Mouse (Mus musculus): ENCODE results near the gene Ulk3. TPM values are rescaled to one million over a fixed set of nuclear protein-coding genes. Genes with fewer than 3 reads are reported as not detected.

Ulk3 gene
- polyA plus RNA-seq, 1 experiment from 2014 or later: 8.0 TPM

DNA sequence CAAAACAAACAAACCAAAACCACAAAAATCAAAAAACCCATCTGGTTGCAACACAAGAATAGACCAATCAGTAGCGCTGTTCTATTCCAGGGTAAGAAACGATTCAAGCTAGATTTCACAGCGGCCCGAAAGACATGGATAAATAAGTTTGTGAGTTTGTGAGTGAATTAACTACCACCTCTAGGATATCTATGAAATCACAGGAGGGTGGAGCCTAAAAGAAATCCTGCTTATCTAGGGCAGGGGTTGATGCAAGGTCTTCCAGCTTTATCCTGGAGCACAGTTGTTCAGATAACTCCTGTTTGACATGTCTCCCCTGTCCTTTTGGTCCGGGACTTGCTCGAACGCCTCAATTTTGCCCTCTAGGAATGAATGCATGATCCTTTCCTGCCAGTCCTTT is 29.0 kb upstream of the Ulk3 start:
- Histone ChIP-seq H3K36me3 (ENCODE audit: insufficient read depth) (no peaks in the 10 kb centered on the region), H3K4me3 (ENCODE audit: low read depth, low read length) (peak overlapping the region; percentile 63), H3K9me3 (ENCODE audit: low read depth, low read length) (no peaks in the 10 kb centered on the region), H3K4me2 (peak overlapping the region; percentile 92), H3K27ac (ENCODE audit: low read depth) (peak overlapping the region; percentile 58; the same call in 1 of the 2 replicates), H3K9ac (peak overlapping the region; percentile 69), H3K4me1 (ENCODE audit: insufficient read depth) (peaks cover 7% of the 10 kb centered on the region), H3K27me3 (ENCODE audit: insufficient read depth, low read length) (no peaks in the 10 kb centered on the region)
- ATAC-seq (ENCODE audit: insufficient read depth): no peak
- no peak for TF ChIP-seq CTCF (IDR thresholded peaks at IDR 0.05; ENCODE audit: low read depth)
- no peak for DNase-seq
- 26% methylated on average over 7 of the region's 7 CpGs for WGBS

DNA sequence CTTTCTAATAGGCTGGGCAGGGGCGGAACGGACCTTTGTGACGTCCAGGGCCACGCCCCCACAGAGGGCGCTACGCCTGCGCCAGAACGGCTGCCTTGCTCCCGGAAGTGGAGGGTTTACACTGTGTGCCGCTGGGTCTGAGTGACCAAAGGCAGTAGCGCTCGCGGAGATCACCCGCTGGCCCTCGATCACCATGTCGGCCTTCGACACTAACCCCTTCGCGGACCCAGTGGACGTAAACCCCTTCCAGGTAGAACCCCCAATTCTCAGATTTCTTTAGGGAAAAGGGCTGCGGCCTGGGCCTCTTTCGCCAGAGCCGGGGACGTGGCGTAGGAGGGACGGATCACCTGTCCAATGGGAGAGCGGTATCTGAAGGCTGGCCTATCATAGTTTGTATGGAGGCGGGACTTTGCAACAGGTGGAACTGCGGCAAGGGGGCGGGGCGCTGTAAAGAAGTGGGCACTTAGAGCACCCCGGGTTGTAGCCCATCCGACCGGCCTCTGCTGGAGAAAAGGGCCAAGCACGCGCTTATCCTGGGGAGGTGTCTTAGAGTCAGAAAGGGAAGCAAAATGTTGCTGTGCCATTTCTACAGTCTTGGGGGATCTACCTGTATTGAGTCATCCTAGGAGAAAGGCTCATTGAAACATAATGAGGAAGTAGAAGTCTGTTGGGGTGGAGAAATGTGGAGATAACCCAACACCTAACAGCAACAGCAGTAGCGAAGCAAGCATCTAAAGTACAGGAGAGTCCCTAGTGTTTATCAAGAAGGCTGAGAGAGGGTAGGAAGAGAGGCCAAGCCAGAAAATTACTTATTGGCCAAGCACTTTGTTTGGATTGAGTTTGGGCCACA is 28.2 kb upstream of the Ulk3 start, which contains the start of gene Scamp2:
Gene Scamp2, plus strand, starts transcription at position 83 of the 850 bp plus-strand sequence.
- Histone ChIP-seq H3K4me1 (ENCODE audit: insufficient read depth) (peaks cover 7% of the 10 kb centered on the region), H3K4me2 (peak within 1 kb of the TSS; percentile 92), H3K27me3 (ENCODE audit: insufficient read depth, low read length) (no peaks in the 10 kb centered on the region), H3K9ac (peak within 1 kb of the TSS; percentile 69), H3K36me3 (ENCODE audit: insufficient read depth) (no peaks in the 10 kb centered on the region), H3K9me3 (ENCODE audit: low read depth, low read length) (no peaks in the 10 kb centered on the region), H3K27ac (ENCODE audit: low read depth) (peak within 1 kb of the TSS; percentile 58), H3K4me3 (ENCODE audit: low read depth, low read length) (peak within 1 kb of the TSS; percentile 63)
- peak; percentile 100 for ATAC-seq (ENCODE audit: insufficient read depth)
- peak; percentile 96 for DNase-seq
- WGBS: under 1% methylated on average over 37 of the region's 37 CpGs
- TF ChIP-seq CTCF (IDR thresholded peaks at IDR 0.05; ENCODE audit: low read depth): peak; percentile 27; the same call in 1 of the 2 replicates

DNA sequence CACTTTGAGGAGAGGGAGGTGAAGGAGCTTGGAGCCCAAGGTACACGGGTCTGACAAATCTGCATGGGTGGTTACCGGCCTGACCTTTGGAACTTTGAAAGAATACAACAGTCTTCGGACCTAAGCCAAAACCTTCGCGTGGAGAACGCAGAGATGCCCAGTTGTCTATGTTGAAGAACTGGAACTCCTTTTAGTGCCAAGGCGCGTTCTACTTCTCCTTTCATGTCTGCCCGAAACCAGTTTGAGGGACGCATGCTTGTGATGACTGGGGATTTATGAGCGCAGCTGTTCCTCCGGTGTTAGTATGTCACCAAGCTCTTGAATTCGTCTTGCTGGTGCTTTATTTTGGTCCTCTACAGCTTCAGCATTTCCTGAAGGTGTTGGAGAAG is 27.5 kb upstream of the Ulk3 start:
- DNase-seq: no peak
- TF ChIP-seq CTCF (IDR thresholded peaks at IDR 0.05; ENCODE audit: low read depth): no peak
- no peak for ATAC-seq (ENCODE audit: insufficient read depth)
- Histone ChIP-seq H3K4me1 (ENCODE audit: insufficient read depth) (peaks cover 7% of the 10 kb centered on the region), H3K9ac (peak overlapping the region; percentile 69; the same call in 1 of the 2 replicates), H3K4me2 (peak overlapping the region; percentile 92), H3K27me3 (ENCODE audit: insufficient read depth, low read length) (no peaks in the 10 kb centered on the region), H3K27ac (ENCODE audit: low read depth) (no peak overlapping the region; the same call in 1 of the 2 replicates), H3K36me3 (ENCODE audit: insufficient read depth) (no peaks in the 10 kb centered on the region), H3K4me3 (ENCODE audit: low read depth, low read length) (peak overlapping the region; percentile 63), H3K9me3 (ENCODE audit: low read depth, low read length) (no peaks in the 10 kb centered on the region)
- WGBS: 76% methylated on average over 13 of the region's 13 CpGs

DNA sequence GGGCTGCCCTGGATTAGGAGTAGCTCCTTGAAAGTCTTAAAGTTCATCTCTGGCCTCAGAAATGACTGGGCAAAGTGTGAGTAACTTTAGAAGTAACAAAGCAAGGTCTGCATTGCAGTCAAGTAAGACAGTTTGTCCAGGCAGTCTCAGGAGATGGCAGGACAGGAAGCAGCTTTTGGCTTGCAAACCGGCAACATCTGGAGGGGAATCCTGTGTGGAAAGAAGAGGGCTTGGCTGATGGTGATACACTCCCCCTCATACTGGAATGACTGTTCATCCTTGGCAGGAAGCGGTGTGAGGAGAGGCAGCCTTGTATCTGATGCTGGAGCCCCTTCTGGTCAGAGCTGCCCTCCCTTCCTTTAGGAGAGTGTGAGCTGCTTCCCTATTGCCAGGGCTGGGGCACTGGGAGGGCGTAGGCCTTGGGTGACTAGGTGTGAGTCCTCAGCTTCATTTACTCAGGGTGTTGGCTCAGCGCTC is 26.3 kb upstream of the Ulk3 start:
- 57% methylated on average over 4 of the region's 4 CpGs for WGBS
- Histone ChIP-seq H3K4me1 (ENCODE audit: insufficient read depth) (peaks cover 7% of the 10 kb centered on the region), H3K4me3 (ENCODE audit: low read depth, low read length) (no peak overlapping the region), H3K4me2 (peak overlapping the region; percentile 34; the same call in 1 of the 2 replicates), H3K27ac (ENCODE audit: low read depth) (peak overlapping the region; percentile 19; the same call in 1 of the 2 replicates), H3K9ac (no peak overlapping the region), H3K9me3 (ENCODE audit: low read depth, low read length) (no peaks in the 10 kb centered on the region), H3K27me3 (ENCODE audit: insufficient read depth, low read length) (no peaks in the 10 kb centered on the region), H3K36me3 (ENCODE audit: insufficient read depth) (no peaks in the 10 kb centered on the region)
- DNase-seq: peak; percentile 48
- no peak for ATAC-seq (ENCODE audit: insufficient read depth)
- no peak for TF ChIP-seq CTCF (IDR thresholded peaks at IDR 0.05; ENCODE audit: low read depth)

DNA sequence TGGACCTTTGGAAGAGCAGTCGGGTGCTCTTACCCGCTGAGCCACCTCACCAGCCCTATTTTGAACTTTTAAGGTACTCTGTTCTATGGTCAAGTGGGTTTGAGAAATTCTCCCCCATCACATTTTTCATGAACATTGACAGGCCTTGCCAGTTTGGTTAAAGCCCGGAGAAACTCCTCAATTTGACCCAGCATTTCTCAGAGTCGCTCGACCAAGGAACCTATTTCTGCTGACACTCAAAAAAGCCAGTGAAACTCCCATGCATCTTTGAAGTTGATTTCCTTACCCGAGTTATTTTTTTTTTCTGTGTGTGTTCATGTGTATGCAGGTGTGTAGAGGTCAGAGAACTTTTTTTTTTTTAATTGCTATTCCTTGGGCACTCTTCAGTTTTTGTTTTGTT is 24.6 kb upstream of the Ulk3 start:
- peaks cover 7% of the 10 kb centered on the region for H3K4me1 ChIP-seq (ENCODE audit: insufficient read depth)
- no peak overlapping the region for H3K27ac ChIP-seq (ENCODE audit: low read depth)
- WGBS: 80% methylated on average over 6 of the region's 6 CpGs

DNA sequence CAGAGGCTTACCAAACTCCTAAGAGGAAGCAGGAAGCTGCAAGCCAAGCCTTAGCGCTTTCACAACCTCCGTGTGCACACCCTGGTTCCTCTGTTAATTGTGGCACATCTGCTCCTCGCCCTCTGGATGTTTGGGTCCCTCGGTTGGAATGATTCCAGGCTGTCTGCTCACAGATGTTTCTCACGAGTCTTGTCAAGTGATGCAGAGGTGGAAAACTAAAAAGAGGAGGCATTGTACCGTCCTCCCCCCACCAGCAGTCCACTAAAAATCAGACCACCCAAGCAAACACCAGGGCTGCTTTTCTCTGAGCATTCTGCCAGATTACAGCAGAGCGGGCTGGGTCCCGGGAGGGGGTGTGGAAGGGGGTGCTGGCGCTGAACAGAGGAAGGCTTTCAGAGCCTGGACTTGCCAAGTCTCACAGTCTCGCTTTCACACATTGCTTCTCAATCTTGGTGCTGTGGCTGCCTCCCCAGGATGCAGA is 23.5 kb upstream of the Ulk3 start:
- H3K9me3 ChIP-seq (ENCODE audit: low read depth, low read length): no peaks in the 10 kb centered on the region
- peaks cover 7% of the 10 kb centered on the region for H3K4me1 ChIP-seq (ENCODE audit: insufficient read depth)
- ATAC-seq (ENCODE audit: insufficient read depth): no peak
- H3K27ac ChIP-seq (ENCODE audit: low read depth): no peak overlapping the region; the same call in 1 of the 2 replicates
- H3K4me2 ChIP-seq: no peak overlapping the region
- DNase-seq: no peak
- H3K9ac ChIP-seq: no peak overlapping the region; the same call in 1 of the 2 replicates
- 33% methylated on average over 10 of the region's 10 CpGs for WGBS
- H3K27me3 ChIP-seq (ENCODE audit: insufficient read depth, low read length): no peaks in the 10 kb centered on the region
- no peak overlapping the region for H3K4me3 ChIP-seq (ENCODE audit: low read depth, low read length)
- peaks cover 21% of the 10 kb centered on the region for H3K36me3 ChIP-seq (ENCODE audit: insufficient read depth)
- no peak for TF ChIP-seq CTCF (IDR thresholded peaks at IDR 0.05; ENCODE audit: low read depth)

More for the DNA sequence above, 24.6 kb upstream of the Ulk3 start:
- TF ChIP-seq CTCF (IDR thresholded peaks at IDR 0.05; ENCODE audit: low read depth): no peak
- Histone ChIP-seq H3K36me3 (ENCODE audit: insufficient read depth) (peaks cover 13% of the 10 kb centered on the region), H3K4me2 (no peak overlapping the region), H3K9me3 (ENCODE audit: low read depth, low read length) (no peaks in the 10 kb centered on the region), H3K27me3 (ENCODE audit: insufficient read depth, low read length) (no peaks in the 10 kb centered on the region), H3K9ac (no peak overlapping the region), H3K4me3 (ENCODE audit: low read depth, low read length) (no peak overlapping the region)
- no peak for DNase-seq
- no peak for ATAC-seq (ENCODE audit: insufficient read depth)

DNA sequence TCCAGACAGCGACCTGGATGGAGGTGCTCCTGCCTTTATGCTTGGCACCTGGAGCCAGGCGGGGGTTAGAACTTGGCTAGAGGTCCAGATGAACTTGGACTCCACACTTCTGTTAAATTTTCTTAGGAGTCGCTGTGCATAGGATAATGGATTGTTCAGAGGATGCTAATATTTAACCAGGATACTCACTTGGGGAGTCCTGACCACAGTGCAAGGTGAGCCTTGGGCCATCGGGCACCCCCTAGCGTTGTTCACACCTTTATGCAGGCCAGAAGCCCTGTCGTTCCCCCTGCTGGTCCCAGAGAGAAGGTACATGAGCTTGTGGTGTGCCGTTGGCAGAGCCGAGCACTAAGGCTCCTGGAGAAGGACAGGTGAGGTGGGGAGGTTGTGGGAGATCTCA is 22.4 kb upstream of the Ulk3 start:
- no peak overlapping the region for H3K4me2 ChIP-seq
- ATAC-seq (ENCODE audit: insufficient read depth) (no peak), DNase-seq (no peak)
- peaks cover 29% of the 10 kb centered on the region for H3K36me3 ChIP-seq (ENCODE audit: insufficient read depth)
- 48% methylated on average over 8 of the region's 8 CpGs for WGBS
- H3K4me3 ChIP-seq (ENCODE audit: low read depth, low read length): no peak overlapping the region
- H3K9me3 ChIP-seq (ENCODE audit: low read depth, low read length): no peaks in the 10 kb centered on the region
- peaks cover under 1% of the 10 kb centered on the region; the same call in 1 of the 2 replicates for H3K4me1 ChIP-seq (ENCODE audit: insufficient read depth)
- no peak overlapping the region for H3K9ac ChIP-seq
- H3K27me3 ChIP-seq (ENCODE audit: insufficient read depth, low read length): no peaks in the 10 kb centered on the region
- peak; percentile 51 for TF ChIP-seq CTCF (IDR thresholded peaks at IDR 0.05; ENCODE audit: low read depth)
- H3K27ac ChIP-seq (ENCODE audit: low read depth): no peak overlapping the region
